Mouse (Mus musculus) urinary bladder, postnatal 36 days (tissue): ENCODE results near the gene Adamts18.

Experiments used
- DNase-seq, 2 experiments: peaks; one replicate each; pipeline ENCODE4 v3.0.0; 2022; ENCODE audit warnings: low spot score in 2 of 2, mixed read lengths in 1 of 2

The Adamts18 gene

DNA sequence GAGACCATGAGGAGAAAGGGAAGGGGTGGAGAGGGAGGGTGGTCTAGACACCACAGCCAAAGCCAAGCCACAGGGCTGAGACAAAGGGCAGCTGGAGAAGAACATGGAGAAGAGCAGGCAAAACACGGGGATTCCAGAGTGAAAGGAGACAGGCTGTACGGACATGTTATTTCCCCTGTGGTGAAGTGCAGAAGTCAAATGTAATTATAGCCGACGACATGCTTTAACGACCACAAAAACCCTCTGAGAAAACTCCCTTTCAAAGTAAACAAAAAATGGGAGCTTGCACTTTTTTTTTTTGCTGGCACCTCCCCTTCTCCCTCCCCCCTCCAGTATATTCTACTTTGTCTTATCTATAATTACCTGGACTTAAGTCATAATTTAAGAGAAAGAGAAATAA lies 92.7 kb downstream of the Adamts18 start:
- DNase-seq: no peak

DNA sequence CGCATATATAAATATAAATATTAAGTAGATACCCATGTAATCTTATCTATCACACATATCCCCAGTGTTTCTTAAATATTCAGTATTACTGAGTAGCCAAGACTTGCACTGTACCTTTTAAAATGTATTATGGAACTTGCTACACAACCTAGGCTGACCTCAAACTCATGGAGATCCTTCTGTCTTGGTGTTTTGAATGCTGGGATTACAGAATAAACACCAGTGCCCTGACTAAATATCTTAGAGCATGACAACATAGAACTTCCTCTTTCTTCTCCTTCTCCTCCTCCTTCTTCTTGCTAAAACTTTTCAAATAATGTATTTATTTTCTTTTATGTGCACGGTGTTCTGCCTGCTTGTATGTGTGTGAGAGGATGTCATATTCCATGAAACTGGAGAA lies 95.4 kb downstream of the Adamts18 start:
- no peak for DNase-seq

GRCm38 (mm10) chr8:113752349-113752748 lies 96.2 kb downstream of the Adamts18 start:
- DNase-seq: no peak

- no peak for DNase-seq
These were observed 113.0 kb downstream of the Adamts18 start for GRCm38 (mm10) chr8:113735496-113736060.

DNA sequence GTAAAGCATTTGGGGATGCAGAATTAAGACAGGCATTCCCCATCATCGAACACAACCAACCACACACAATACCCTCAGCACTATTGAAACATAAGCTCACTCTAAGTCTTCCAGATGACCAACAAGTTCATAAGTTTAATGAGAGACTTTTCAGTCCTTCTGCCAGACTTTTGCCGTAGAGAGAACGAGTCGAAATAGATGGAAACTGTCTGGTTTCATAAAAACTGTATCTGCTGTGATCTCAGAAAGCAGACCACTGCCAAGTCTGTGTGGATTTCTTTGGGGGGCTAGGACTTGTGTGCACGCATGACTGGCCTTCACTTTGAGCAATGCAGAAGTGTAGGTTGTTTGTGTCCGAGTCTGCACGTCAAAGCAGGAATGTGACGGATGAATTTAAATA lies 123.2 kb downstream of the Adamts18 start:
- no peak for DNase-seq

- no peak for DNase-seq
These were observed 124.5 kb downstream of the Adamts18 start for GRCm38 (mm10) chr8:113723873-113724538.

- DNase-seq: no peak
These were observed 127.1 kb downstream of the Adamts18 start for GRCm38 (mm10) chr8:113721459-113721858.

DNA sequence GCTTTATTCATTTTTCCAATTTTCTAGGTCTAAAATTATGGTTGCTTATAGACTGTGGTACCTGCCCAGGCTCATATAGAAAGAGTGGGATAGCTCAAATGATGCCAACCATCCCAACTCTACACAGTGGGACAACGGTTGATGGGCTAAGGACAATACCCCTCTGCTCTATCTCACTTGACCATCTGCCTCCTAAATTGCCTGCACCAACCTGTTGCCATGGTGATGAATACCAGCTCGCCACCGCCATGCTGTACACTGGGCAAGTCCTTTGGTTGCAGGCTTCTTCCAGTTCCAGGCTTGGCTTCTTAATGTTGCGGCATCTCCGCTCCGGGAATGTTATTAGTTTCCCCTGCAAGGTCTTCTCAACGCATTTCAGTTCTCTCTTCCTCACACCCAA lies 143.6 kb downstream of the Adamts18 start:
- DNase-seq: no peak

DNA sequence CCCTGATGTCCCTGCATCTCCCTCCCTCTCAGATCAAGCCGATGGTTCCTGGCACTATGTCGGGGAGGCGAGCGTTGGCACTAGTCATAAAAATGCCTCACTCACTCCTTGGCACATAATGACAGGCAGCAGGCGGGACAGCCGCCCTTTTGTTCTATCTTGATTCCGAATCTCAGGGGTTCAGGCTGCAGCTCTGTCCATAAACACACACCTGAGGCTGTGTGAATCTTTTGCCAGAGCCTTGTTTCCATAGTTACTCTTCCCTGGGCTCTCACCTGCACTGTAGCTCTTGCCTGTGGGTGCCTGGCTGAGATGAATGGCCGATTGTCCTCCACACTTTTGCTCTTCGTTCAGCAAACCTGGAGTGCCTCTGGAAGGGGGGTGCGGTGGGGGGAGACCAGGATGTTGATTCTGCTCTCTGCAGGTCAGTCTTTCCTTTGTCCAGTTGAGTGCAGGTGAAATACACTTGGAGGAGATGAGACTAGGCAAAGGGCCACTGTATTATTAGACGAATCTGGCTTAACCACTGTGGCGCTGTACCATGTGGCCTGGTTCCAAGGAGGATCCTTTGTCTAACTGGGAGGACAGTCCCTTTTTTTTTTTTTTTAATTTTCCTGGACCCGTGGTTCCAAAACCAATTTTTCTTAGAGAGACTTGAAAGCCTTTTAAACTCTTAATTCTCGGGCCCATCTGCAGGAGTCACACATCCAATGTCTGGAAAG lies 156.8 kb downstream of the Adamts18 start:
- DNase-seq: no peak

- no peak for DNase-seq
These were observed 160.0 kb downstream of the Adamts18 start for GRCm38 (mm10) chr8:113688543-113688915.

DNA sequence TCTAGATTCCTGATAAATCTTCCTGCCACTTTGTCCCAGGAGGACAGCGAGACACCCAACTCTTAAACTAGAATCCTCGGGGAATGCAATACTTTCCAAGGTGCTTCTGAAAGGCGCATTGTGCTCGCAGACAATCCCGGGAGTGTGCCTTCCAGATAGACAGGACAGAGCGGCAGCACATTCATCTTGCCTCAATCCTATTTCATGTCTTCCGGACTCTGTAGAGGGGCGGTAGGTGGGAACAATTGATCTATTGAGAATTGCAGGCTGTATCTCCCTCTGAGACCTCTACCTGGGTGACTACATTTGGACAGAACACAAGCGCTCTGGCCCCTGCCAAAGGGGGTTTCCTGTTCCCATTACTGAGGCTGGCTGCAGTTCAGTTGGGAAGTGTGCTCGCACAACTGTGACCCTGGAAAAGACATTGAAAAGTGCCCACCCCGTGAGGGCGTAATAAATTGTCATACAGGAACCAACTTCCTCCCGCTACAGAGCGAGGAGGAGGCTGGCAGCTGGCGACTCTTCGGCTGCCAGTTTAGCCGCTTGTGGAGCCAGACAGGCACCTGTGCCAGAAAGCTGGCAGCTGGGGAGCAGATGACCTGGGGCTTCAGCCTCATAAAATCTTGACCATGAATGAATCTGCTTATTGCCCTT lies 160.5 kb downstream of the Adamts18 start:
- no peak for DNase-seq

GRCm38 (mm10) chr8:113679361-113679760 lies 169.2 kb downstream of the Adamts18 start:
- DNase-seq: no peak

DNA sequence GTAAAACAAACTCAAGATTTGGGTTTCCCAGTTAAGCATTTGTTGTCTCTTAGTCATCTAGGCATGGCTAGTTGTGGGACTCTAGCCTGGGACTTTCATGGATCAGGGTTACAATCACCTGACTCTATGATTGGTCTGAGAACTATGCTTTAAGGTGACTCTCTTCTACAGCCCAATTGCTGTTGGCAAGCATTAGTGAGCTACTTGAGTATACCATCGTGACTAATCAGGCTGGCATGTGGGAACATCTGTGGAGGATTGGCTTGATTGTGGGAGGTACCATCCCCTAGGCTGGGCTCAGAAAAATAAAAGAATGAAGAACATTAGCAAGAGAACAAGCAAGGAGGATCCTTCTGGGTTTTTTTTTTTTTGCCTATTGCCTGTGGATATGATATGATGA lies 171.7 kb downstream of the Adamts18 start:
- DNase-seq: no peak

- peak in 1 of 2 experiments; percentile 8 for DNase-seq
These were observed 173.3 kb downstream of the Adamts18 start for GRCm38 (mm10) chr8:113675281-113675680.

DNA sequence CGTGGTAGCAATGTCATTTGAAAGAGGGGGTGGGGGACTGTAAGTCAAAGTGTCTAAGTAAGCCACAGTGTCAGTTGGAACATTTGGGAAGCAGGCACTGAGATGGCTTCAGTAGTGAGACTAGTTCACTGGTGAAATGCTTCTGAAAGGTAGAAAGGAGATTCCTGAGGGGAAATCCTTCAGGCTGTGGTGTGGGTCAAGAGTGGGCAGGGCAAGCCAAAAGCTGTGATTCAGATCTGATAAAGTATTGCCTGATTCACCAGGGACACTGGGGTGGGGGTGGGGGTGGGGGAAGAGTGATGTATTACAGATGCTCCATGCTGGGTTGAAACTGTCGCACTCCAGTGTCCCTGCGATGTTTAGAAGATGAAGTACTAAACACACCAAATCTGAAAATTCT lies 173.9 kb downstream of the Adamts18 start:
- no peak for DNase-seq

DNA sequence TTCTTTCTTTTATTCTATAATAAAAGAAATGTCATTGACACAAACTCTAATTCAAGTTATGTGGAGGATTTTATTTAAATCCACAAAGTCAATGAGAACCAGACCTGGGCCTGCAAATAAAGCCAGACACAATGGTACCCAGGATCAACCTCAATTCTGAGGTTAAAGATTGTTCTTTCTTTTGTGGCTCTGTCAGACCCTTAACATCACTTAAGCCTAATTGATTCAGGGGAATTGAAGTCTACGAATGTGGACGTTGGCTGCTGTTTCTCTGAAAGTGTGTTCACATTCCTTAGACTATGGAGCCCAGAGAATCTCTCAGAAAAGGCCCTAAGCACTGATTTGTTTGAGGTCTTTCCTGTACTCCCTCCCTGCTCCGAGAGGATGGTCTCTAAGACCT lies 175.2 kb downstream of the Adamts18 start:
- DNase-seq: no peak

DNA sequence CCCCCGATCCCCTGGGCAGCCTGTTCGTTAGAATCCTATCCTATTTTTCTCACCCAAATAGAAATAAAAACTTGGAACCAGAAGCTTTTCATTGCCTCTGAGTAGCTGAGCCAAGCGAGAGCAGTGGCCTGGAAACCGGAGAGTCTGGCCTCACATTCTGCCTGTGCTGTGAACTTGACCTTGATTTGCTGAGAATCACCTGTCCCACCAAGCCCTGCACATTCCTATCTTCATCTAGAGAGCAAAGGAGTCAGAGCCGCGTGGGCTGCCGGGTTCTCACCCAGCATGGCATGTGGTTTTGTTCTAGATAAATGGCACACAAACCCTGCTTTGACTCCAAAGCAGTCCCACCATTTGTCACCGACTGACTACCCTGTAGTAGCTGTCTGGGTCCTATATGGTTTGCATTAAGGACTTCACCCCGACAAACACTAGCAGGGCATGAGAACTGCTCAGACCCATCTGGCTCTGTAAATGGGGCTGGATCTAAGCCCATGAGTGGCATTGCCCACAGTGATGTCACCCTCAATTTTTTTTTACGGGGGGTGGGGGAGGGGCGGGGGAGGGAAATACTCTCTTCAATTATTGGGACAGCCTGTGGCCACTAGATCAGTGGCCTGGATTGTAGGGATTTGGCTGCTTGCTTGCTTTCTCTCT lies 175.8 kb downstream of the Adamts18 start:
- no peak for DNase-seq

DNA sequence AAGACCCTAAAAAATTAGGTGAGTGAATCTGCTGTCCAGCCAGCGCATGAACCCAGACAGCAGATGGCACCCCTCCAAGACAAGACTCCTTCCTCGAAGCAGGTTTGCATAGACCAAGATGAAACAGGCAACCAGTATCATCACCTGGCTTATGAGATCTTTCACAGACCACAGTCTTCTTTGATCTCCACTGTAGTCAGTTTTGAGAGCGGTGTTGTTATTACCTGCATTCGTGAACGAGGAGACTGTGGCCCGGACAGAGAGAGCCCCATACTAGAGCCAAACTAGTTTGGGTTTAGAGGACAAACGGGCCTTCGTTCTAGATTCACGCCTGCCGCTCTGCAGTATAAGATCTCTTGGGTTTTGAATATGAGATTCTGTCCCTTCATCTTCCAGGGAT lies 178.6 kb downstream of the Adamts18 start:
- no peak for DNase-seq

DNA sequence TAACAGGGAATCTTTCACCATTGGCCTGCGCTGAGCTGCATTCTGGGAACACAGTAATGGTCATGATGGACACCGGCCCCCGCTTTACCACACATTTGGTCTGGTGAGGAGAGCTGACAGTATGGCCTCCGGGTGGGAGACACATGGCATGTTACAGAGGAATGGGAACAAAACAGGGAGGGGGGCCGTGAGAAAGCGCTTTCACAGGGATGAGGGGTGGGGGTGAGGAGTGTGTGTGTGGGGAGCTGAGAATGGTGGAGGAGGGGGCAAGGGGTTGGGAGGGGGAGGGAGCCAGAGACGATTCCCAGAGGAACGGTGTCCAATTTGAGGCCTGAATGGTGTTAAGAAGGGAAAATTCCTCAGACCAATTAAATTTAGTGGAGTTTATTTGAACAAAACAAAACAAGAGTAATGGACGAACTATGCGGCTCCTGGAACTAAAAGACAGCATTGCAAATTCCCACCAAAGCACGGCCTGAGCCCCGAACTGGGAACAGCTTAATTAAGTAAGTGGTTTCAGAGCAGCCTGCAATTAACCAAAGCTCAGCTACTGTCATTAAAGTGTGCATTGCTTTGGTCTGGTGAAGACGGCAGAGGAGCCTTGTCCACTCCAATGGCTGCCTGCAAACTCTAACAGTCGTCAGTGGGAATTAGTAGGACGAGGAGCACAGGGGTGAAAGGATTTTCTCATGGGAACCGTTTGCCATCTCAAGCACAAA lies 181.7 kb downstream of the Adamts18 start:
- DNase-seq: no peak

GRCm38 (mm10) chr8:113665951-113666350 lies 182.6 kb downstream of the Adamts18 start:
- no peak for DNase-seq

DNA sequence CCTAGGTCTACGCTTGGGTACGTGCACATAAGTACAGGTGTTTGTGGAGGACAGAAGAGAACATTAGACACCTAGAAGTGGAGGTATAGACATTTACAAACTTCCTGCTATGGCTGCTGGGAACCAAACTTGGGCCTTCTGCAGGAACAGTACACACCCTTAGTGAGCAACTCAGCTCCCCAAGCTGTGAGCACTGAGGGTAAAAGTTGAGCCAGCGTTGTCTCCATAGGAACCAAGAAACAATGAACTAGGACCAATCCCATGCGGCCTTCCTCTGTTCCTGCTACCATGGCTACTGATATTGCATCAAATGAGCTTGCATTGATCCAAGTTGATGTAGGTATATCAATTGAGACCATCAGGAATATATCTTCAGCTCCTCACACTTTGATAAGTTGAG lies 183.5 kb downstream of the Adamts18 start:
- DNase-seq: no peak

GRCm38 (mm10) chr8:113664544-113664943 lies 184.0 kb downstream of the Adamts18 start:
- peak; percentile 64 to 79 for DNase-seq
